Mouse (Mus musculus) ES-Bruce4 (cell line): ENCODE data around the gene Zswim1.

Experiments used
- CTCF ChIP-seq: IDR thresholded peaks from one replicate; pipeline ENCODE4 v1.8.1; 2011; ENCODE audit warnings: low read depth, low read length
- EP300 ChIP-seq: IDR thresholded peaks from 2 replicates; pipeline ENCODE4 v1.6.1; 2011; ENCODE audit warnings: low read depth, low read length; ENCODE audit not compliant: insufficient read depth

DNA sequence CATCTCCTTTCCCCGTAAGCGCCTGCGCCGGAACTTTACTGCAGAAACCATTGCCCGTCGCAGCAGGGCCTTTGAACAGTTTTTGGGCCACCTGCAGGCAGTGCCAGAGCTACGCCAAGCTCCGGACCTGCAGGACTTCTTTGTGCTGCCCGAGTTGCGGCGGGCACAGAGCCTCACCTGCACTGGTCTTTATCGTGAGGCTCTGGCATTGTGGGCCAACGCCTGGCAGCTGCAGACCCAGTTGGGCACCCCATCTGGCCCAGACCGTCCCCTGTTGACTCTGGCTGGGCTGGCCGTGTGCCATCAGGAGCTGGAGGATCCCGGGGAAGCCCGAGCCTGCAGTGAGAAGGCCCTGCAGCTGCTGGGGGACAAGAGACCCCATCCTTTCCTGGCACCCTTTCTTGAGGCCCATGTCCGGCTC, 30.6 kb upstream of the Zswim1 start:
- TF ChIP-seq EP300 (no peak), CTCF (no peak)
